Mouse (Mus musculus) embryo, embryonic 11.5 days (tissue): ENCODE results near the gene 4932414N04Rik.
"Not testable (repeated sequence)": the region's sequence is repeated elsewhere in the genome, so short reads cannot be mapped to it uniquely, and the experiment has no call there.

Source experiments
- DNase-seq: peaks from one replicate; pipeline ENCODE4 v3.0.0-alpha.2; 2012; ENCODE audit warnings: low read depth, low spot score

The 4932414N04Rik gene

GRCm38 (mm10) chr2:68656186-68656585 lies at the start of gene 4932414N04Rik:
Gene 4932414N04Rik (plus strand): TSS chr2:68656486.
- DNase-seq = not testable (repeated sequence)

DNA sequence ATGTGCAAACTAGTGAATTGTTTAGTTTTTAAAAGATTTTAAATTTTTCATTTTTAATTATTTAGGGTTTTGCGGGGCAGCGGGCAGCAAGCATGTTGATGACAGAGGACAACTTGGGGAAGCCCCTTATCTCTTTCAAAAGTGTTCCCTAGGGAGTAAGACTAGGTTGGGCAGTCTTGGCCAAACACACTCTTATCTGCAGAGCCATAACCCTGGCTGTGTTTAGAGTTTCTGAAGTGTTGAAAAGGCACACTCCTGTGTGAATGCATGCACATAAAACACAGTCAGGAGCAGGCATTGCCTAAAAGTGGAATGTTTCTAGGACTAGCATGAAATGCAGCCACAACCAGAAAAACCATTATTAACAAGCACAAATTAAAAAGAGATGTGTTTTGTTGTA lies 75.9 kb downstream of the 4932414N04Rik start:
- DNase-seq = no peak

GRCm38 (mm10) chr2:68739772-68740739 lies 83.8 kb downstream of the 4932414N04Rik start:
- DNase-seq = no peak

DNA sequence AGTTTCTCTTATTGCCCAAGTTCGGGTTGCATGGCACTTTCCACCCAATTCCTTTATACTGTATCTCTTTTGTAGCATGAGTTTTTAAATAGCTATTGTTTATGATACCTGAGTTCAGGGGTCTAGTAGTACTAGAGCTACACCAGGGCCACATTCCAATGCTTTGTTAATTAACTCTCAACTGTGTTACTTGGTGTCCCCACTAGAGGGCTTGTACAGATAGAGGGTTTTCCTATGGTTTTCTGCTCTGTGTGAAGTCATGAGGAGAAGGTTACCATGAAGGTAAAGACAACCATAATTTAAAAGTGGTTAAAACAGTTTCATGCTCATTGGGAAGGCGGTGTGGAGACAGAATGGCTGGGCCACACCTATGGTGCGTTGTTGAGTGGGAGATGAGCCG lies 88.3 kb downstream of the 4932414N04Rik start:
- DNase-seq = no peak

DNA sequence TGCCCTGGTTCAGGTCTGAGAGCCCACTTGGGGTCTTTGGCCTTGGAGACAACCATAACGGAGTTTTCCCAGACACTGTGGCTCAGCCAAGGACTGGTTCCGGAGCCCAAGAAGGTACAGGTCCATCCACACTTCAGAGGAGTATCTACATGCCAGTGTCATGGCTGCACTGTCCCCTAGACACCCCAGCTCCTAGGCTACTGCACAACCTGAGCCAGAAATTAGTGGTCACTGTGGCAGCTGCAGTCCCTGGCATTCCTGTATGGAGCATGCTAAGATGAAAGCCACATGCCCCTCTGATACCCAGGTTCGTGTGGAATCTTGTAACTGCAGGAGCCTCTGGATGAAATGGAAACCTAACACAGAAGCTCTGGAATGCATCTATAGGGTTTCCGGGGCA lies 99.9 kb downstream of the 4932414N04Rik start:
- DNase-seq = no peak

GRCm38 (mm10) chr2:68756793-68757192 lies 100.5 kb downstream of the 4932414N04Rik start:
- peak; percentile 14 for DNase-seq

DNA sequence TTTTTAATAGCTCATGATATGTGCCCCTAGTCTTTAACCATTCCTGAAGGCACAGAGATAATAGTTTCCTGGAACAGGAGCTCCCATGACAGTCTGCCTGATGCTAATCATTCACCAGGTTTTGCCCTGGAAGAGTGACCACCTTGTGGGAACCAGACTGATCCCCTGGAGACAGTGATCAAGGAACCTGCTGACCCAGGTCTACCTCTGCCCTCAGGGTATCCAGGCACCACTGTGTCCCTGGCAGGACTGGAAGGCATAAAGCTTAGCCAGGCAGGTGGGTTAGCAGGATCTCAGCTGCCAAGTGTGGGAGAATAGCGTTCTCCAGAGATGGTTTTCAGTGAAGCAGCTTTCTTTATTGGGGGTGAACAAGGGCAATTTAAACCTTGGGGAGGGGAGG lies 109.1 kb downstream of the 4932414N04Rik start:
- DNase-seq = no peak

GRCm38 (mm10) chr2:68767186-68767890 lies 111.1 kb downstream of the 4932414N04Rik start:
- DNase-seq = no peak

GRCm38 (mm10) chr2:68782268-68783132 lies 126.2 kb downstream of the 4932414N04Rik start:
- DNase-seq = no peak

DNA sequence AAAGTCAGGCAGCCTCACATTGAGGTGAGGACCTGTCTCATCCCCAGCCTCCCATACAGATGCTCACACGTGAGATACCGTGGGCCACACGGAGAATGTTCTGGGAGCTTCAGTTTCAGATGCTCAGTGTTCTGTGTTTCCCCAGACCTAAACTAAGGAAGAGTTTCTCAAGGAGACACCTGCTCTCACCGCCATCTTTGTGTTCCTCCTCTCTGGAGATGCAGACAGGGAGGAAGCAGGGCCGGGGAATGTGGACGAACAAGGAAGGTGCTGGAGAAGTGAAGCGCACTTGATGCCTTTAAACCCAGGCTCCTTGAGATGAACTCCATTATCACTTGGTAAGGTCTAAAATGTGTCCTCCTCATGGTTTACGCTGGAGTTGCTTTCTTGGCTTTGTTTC lies 127.4 kb downstream of the 4932414N04Rik start:
- not testable (repeated sequence) for DNase-seq

GRCm38 (mm10) chr2:68784710-68785427 lies 128.6 kb downstream of the 4932414N04Rik start:
- peak; percentile 69 for DNase-seq

DNA sequence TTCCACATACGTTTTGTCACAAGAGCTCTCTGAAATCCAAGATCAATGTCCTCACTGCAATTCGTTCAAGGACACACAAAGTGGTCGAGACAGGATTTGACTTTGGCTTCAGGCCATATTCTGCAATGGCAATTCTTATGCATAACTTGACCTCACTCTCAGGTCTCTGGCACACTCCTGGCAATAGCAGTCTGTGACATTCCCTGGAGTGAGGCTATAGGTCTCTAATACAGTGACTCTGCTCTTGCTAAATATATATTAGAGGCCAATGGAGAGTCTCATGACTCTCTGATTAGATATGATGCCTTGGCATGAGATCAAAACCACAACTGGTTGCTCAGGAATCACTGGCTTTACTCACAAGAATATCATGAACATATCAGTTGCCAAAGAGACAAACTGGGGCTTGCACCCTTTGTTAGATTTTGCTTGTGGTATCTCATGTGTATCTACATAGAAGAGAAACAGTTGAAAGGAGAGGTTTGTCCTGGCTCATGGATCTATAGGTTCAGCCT lies 130.9 kb downstream of the 4932414N04Rik start:
- DNase-seq = no peak

GRCm38 (mm10) chr2:68792296-68792695 lies 136.0 kb downstream of the 4932414N04Rik start:
- DNase-seq = no peak

DNA sequence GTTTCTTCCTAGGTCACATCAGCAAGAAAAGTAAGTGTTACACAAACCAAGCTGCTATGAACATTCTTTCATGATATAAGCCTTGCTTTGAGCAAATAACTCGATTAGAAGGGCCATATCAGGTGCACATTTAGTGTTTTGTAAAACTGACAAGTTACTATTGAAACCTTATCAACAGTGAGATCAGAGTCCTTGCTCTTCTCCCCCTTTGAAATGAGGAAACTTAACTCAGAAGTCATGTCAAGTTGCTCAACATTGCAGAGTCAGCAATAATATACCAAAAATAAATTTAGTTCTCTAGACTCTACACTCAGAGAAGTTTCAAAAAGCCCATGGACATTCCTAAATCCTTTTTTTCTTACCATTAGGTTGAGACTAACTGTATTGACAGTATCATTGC lies 137.2 kb downstream of the 4932414N04Rik start:
- no peak for DNase-seq

DNA sequence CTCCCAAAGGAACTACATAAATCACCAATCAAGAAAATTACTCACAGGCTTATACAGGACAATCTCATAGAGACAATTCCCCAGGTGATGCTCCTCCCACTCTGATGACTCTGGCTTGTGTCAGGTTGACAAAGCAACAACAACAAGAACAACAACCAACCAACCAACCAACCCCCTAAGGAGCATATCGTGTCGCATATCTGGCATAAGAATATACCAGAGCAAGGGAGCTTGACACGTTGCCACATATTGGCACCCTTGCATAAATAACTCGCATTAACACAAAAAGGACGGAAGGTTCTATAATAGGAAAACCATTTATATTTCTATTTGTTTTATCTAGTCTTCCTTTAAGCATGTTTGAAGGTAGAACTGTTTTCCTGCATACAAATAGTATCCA lies 137.9 kb downstream of the 4932414N04Rik start:
- DNase-seq = no peak

GRCm38 (mm10) chr2:68794616-68795015 lies 138.3 kb downstream of the 4932414N04Rik start:
- DNase-seq = no peak

GRCm38 (mm10) chr2:68796011-68796775 lies 139.9 kb downstream of the 4932414N04Rik start:
- DNase-seq = no peak

GRCm38 (mm10) chr2:68797106-68797505 lies 140.8 kb downstream of the 4932414N04Rik start:
- no peak for DNase-seq
